Mouse (Mus musculus): ENCODE results near the gene Eif4ebp2.

- TF ChIP-seq CTCF (IDR thresholded peaks at IDR 0.05; ENCODE audit: low read depth) (no peak), EP300 (IDR thresholded peaks at IDR 0.05; ENCODE audit: low read depth) (no peak)
Observed at GRCm38 (mm10) chr10:61383715-61384047, 68.8 kb downstream of the Eif4ebp2 start.

Measured in liver, postnatal 0 days (tissue).